Mouse (Mus musculus) liver, embryonic 13.5 days (tissue): ENCODE results near the gene Id2. TPM values are rescaled to one million over a fixed set of nuclear protein-coding genes. Genes with fewer than 3 reads are reported as not detected.

Source experiments
- ATAC-seq: fragments of 200-750 bp; cut with Nextera tagmentation; 2 replicates; pipeline ENCODE4 v1.8.0; 2017; ENCODE audit warnings: low read depth, mild to moderate bottlenecking, moderate number of reproducible peaks, moderate library complexity
- DNase-seq: peaks from one replicate; pipeline ENCODE4 v3.0.0; 2022
- H3K27ac ChIP-seq: fragments of 300-500 bp; sonication (generic); 2 replicates; pipeline ENCODE4 v1.5.1; 2015; ENCODE audit warnings: moderate library complexity, mild to moderate bottlenecking, inconsistent platforms
- H3K27me3 ChIP-seq: fragments of 300-500 bp; sonication (generic); 2 replicates; pipeline ENCODE4 v1.6.1; 2015; ENCODE audit warnings: mild to moderate bottlenecking, inconsistent platforms
- H3K36me3 ChIP-seq: fragments of 300-500 bp; sonication (generic); 2 replicates; pipeline ENCODE4 v1.6.1; 2015; ENCODE audit warnings: mild to moderate bottlenecking, inconsistent platforms
- H3K4me1 ChIP-seq: fragments of 300-500 bp; sonication (generic); replicated peaks from 2 replicates; pipeline ENCODE4 v1.6.1; 2015; ENCODE audit warnings: inconsistent platforms
- H3K4me2 ChIP-seq: fragments of 300-500 bp; sonication (generic); 2 replicates; pipeline ENCODE4 v1.6.1; 2015; ENCODE audit warnings: inconsistent platforms, mild to moderate bottlenecking, moderate library complexity
- H3K4me3 ChIP-seq: fragments of 300-500 bp; sonication (generic); replicated peaks from 2 replicates; pipeline ENCODE4 v1.5.1; 2015; ENCODE audit warnings: mild to moderate bottlenecking, inconsistent platforms
- H3K9ac ChIP-seq: fragments of 300-500 bp; sonication (generic); 2 replicates; pipeline ENCODE4 v1.6.1; 2015; ENCODE audit warnings: mild to moderate bottlenecking, inconsistent platforms
- H3K9me3 ChIP-seq: fragments of 300-500 bp; sonication (generic); replicated peaks from 2 replicates; pipeline ENCODE4 v1.6.1; 2016; ENCODE audit warnings: inconsistent platforms
- WGBS: fragments of 180-500 bp; shearing (Covaris S2); methylation state at CpG from one replicate; pipeline ENCODE4 v1.1.7; 2015; ENCODE audit not compliant: insufficient replicate concordance; 5-methylcytosine and 5-hydroxymethylcytosine counted together
- polyA plus RNA-seq: library from polyadenylated mRNA; unstranded; fragments of >200 nt; fragmentation: Nextera tagmentation; extraction: Ambion mirVana; gene quantifications from 2 replicates; pipeline ENCODE4 v1.2.1, GENCODE M21; 2015

The Id2 gene
- polyA plus RNA-seq, 1 experiment from 2014 or later, result 98.7 TPM

DNA sequence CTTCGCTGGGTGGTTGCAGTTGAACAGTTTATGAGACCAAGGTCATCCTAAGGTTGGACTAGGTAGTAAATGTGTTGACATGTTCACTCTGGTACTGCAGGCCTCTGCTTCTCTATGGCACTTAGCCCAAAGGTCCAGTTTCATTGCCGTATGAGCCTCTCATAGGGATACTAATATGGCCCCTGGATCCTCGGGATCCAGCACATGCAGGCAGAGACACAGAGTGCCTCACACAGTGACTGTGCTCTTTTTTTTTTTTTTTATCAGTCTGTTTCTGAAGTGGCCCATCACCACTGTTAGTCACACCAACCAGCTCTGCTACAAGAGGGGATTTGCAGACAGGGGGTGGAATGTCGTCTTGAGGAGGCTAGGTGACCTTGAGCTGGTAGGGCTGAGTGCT, 23.6 kb downstream of the Id2 start:
- no peak for ATAC-seq
- no peaks in the 10 kb centered on the region for H3K36me3 ChIP-seq
- no peak for DNase-seq
- H3K27ac ChIP-seq, result no peak overlapping the region
- H3K4me3 ChIP-seq, result no peak overlapping the region
- H3K4me1 ChIP-seq, result no peaks in the 10 kb centered on the region
- 67% methylated on average over 4 of the region's 4 CpGs for WGBS
- no peak overlapping the region for H3K9ac ChIP-seq
- H3K4me2 ChIP-seq, result no peak overlapping the region
- H3K27me3 ChIP-seq, result no peaks in the 10 kb centered on the region
- H3K9me3 ChIP-seq, result no peaks in the 10 kb centered on the region

DNA sequence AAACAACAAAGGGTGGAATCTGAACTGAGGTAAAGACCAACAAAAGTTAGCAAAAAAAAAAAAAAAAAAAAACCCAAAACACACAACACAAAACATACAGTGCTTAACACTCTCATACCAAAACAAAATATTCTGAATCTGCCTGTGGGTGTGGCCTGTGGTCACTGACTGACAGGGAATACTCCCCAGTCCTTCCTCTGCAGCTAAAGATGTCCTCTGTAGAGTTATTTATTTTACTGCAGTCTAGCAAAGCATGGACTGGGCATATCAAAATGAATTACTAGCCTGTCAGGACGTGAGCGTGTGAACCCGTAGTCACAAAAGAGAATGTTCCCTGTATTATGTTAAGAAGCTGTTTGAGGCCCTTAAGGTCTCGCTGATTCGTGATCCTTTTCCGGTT, 34.7 kb downstream of the Id2 start:
- Histone ChIP-seq H3K4me2 (no peak overlapping the region), H3K4me1 (no peaks in the 10 kb centered on the region), H3K9me3 (no peaks in the 10 kb centered on the region), H3K36me3 (peaks cover 19% of the 10 kb centered on the region), H3K9ac (no peak overlapping the region), H3K27ac (no peak overlapping the region), H3K4me3 (no peak overlapping the region), H3K27me3 (no peaks in the 10 kb centered on the region)
- no peak for ATAC-seq
- no peak for DNase-seq
- 78% methylated on average over 6 of the region's 6 CpGs for WGBS

DNA sequence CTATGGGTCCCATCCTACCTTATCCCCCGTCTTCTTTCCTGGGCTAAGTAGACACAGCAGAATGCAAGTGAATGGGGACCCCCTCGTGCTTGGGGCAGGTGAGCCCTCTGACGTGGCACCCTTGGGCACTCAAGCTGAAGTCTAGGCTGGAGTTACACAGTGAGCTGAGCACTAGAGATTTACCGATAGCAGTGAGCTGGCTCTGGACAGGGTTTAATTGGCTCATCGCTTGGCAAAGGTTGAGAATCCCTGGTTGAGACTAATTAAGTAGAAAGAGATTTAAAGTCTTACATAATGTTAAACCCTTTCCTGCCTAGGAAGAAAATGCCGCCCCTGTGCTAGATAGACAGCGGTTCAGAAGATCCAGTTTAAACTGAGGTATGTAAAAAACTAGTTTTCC, 36.0 kb downstream of the Id2 start:
- DNase-seq (no peak), ATAC-seq (no peak)
- no peak overlapping the region for H3K4me3 ChIP-seq
- no peaks in the 10 kb centered on the region for H3K27me3 ChIP-seq
- H3K4me1 ChIP-seq, result no peaks in the 10 kb centered on the region
- H3K27ac ChIP-seq, result no peak overlapping the region
- 76% methylated on average over 7 of the region's 7 CpGs for WGBS
- peaks cover 29% of the 10 kb centered on the region for H3K36me3 ChIP-seq
- H3K9ac ChIP-seq, result no peak overlapping the region
- H3K4me2 ChIP-seq, result no peak overlapping the region
- H3K9me3 ChIP-seq, result no peaks in the 10 kb centered on the region

DNA sequence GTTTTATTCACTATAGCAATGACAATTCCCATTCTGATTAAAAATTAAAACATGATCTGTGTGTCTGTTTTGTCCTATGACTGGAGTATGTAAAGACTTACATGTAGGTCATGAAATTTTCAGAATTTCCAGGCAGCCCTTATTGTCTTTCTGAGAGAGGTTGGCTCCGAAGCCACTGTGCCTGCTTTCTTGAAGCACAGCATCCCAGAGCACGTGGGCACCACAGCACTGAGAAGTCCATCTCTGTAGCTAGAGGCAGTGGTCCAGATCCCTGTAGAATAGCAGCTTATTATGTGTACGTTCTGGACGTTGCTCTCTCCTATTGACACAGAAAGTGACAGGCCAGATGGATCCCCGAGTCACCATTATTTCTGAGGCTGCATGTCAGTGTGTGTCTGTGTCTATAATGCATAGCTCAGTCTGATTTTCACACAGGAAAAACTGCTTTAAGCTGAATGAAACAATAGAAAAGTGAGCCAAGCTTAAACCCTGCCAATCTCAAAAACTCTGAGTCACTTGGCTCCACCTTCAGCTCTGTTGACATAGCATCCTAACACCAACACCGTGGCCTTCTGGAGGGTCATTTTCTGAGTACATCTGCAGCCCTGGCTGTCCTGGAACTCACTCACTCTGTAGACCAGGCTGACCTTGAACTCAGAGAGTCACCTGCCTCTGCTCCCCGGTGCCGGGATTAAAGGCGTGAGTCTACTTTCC, 37.3 kb downstream of the Id2 start:
- H3K27me3 ChIP-seq, result no peaks in the 10 kb centered on the region
- 80% methylated on average over 9 of the region's 9 CpGs for WGBS
- H3K9me3 ChIP-seq, result no peaks in the 10 kb centered on the region
- ATAC-seq (no peak), DNase-seq (no peak)
- peaks cover 34% of the 10 kb centered on the region for H3K36me3 ChIP-seq
- H3K4me1 ChIP-seq, result no peaks in the 10 kb centered on the region
- no peak overlapping the region for H3K4me2 ChIP-seq
- H3K9ac ChIP-seq, result no peak overlapping the region
- H3K4me3 ChIP-seq, result no peak overlapping the region
- no peak overlapping the region for H3K27ac ChIP-seq

DNA sequence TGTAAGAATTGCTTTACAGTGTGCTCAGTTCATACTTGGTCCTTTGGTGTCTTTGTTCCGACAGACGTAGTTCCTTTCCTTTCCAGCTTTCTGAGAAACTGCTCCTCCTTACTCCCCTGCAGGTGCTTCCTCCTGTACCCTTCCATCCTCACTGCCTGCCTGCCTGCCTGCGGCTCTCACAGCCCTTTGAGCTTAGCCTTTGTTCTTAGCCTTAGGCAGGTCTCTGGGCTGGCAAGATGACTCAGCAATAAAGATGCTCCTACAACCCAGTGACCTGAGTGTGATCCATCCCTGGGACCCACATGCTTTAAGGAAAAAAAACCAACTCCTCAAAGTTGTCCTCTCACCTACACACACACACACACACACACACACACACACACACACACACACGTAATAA, 42.0 kb downstream of the Id2 start:
- H3K36me3 ChIP-seq, result peaks cover 69% of the 10 kb centered on the region
- 59% methylated on average over 4 of the region's 4 CpGs for WGBS
- H3K4me3 ChIP-seq, result no peak overlapping the region
- H3K9ac ChIP-seq, result no peak overlapping the region
- DNase-seq (no peak), ATAC-seq (no peak)
- no peaks in the 10 kb centered on the region for H3K9me3 ChIP-seq
- no peak overlapping the region for H3K4me2 ChIP-seq
- no peaks in the 10 kb centered on the region for H3K4me1 ChIP-seq
- no peak overlapping the region for H3K27ac ChIP-seq
- H3K27me3 ChIP-seq, result no peaks in the 10 kb centered on the region

DNA sequence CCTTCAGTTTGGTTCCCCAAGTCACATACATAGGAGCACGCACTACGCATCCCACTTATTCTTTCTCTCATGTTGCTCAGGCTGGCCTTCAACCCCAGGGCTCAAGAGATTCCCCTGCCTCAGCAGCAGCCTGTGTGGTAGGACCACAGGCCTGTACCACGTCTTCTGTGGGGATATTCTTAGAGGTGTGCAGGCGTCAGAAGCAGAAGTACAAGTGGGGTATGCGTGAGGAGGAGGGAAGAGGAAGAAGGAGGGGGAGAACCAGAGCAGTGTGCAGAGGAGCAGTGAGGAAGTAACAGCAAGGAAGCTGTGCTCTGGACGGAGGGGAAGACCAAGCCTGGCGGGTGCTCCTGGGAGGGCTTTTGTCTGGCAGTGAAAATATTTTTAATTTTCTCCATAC, 42.4 kb downstream of the Id2 start:
- Histone ChIP-seq H3K27ac (no peak overlapping the region), H3K4me2 (no peak overlapping the region), H3K4me1 (no peaks in the 10 kb centered on the region), H3K4me3 (no peak overlapping the region), H3K9me3 (no peaks in the 10 kb centered on the region), H3K36me3 (peaks cover 68% of the 10 kb centered on the region), H3K27me3 (no peaks in the 10 kb centered on the region), H3K9ac (no peak overlapping the region)
- DNase-seq (no peak), ATAC-seq (no peak)
- WGBS, result 56% methylated on average over 7 of the region's 7 CpGs

DNA sequence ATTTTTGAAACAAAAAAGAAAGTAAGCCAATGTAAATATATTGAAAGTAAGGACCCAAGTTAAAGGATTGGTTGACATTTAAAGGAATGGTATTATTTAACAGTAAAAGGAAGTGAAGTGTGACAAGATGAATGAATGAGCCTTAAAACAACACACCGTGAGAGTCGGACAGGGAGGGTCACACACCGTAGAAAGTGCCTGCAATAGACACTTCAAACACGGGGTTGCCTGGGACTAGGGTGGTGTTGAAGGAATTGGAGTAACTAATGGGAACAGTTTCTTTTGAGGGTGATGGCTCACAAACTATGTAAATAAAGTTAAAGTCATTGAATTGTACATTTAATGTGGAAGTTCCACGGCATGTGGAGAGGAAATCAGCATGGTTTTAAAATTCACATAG, 47.7 kb downstream of the Id2 start:
- no peak overlapping the region for H3K27ac ChIP-seq
- DNase-seq (no peak), ATAC-seq (no peak)
- H3K9me3 ChIP-seq, result no peaks in the 10 kb centered on the region
- no peak overlapping the region for H3K4me3 ChIP-seq
- H3K4me1 ChIP-seq, result no peaks in the 10 kb centered on the region
- peaks cover 44% of the 10 kb centered on the region for H3K36me3 ChIP-seq
- no peaks in the 10 kb centered on the region for H3K27me3 ChIP-seq
- H3K9ac ChIP-seq, result no peak overlapping the region
- WGBS, result 69% methylated on average over 5 of the region's 5 CpGs
- H3K4me2 ChIP-seq, result no peak overlapping the region

DNA sequence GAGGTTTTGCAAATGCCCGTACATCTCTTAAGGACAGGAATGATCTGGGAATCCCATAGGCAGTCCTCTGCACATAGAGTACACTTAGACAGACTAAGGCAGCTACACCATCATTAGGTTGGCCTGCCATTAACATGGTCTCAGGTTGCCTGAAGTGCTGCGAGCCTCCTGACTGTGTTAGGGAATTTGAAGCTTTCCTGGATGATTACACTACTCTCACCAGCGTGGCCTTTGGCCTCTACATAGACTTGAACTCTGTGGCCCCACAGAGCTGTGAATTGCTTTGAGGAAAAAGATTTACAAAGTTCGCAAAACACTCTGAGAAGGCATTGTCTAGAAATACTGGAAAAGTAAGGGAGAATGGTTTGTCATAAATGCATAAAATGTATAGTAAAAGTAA, 52.4 kb downstream of the Id2 start:
- no peak overlapping the region for H3K27ac ChIP-seq
- no peak overlapping the region for H3K9ac ChIP-seq
- no peaks in the 10 kb centered on the region for H3K27me3 ChIP-seq
- ATAC-seq (no peak), DNase-seq (no peak)
- peaks cover 44% of the 10 kb centered on the region for H3K36me3 ChIP-seq
- 82% methylated on average over 4 of the region's 4 CpGs for WGBS
- H3K4me3 ChIP-seq, result no peak overlapping the region
- H3K4me1 ChIP-seq, result no peaks in the 10 kb centered on the region
- no peaks in the 10 kb centered on the region for H3K9me3 ChIP-seq
- no peak overlapping the region for H3K4me2 ChIP-seq

DNA sequence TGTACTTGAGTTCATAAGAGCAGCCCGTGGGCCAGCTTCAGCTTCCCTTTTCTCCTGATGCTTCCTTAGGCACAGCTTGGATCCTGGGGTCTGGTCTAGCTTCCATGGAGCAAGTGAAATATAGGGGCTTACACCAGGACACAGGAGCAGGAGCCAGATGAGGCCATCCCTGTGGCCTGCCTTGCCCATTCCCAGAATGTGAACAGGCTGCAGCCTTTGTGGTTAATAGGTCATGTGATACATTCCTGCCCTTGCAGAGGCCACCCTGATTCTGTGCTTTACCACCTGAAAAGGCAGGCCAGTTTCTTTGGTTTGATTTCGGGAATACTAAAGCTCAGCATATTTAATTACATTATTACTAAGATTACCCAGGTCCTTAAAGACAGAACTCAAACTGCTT, 52.9 kb downstream of the Id2 start:
- Histone ChIP-seq H3K4me3 (no peak overlapping the region), H3K9me3 (no peaks in the 10 kb centered on the region), H3K4me1 (no peaks in the 10 kb centered on the region), H3K9ac (no peak overlapping the region), H3K4me2 (no peak overlapping the region), H3K27me3 (no peaks in the 10 kb centered on the region), H3K36me3 (peaks cover 44% of the 10 kb centered on the region), H3K27ac (no peak overlapping the region)
- WGBS, result 81% methylated on average over 2 of the region's 2 CpGs
- no peak for ATAC-seq
- DNase-seq, result no peak

Other genes starting within 250 kb of the Id2 start
- gene Kidins220, start 122.2 kb downstream of the Id2 start, polyA plus RNA-seq, result 6.3 and 8.6 TPM in 2 replicates